Mouse (Mus musculus): ENCODE measurements around the gene Ccnk. TPM values are rescaled to one million over a fixed set of nuclear protein-coding genes. Genes with fewer than 3 reads are reported as not detected.

The Ccnk gene
- polyA plus RNA-seq, 1 experiment from 2014 or later: 6.9 TPM

Other genes starting within 250 kb of the Ccnk start
- gene Bcl11b, start 176.0 kb upstream of the Ccnk start, polyA plus RNA-seq (2014; fragmentation: Nextera tagmentation; extraction: Ambion mirVana): 3.5 and 5.3 TPM in 2 replicates
- 49.4 and 77.7 TPM in 2 replicates for gene Setd3, start 265 bp upstream of the Ccnk start, polyA plus RNA-seq (2014; fragmentation: Nextera tagmentation; extraction: Ambion mirVana)
- 9.9 and 11.0 TPM in 2 replicates for gene Ccdc85c, start 95.8 kb downstream of the Ccnk start, polyA plus RNA-seq (2014; fragmentation: Nextera tagmentation; extraction: Ambion mirVana)
- 0.27 and 0.61 TPM in 2 replicates for gene Hhipl1, start 126.7 kb downstream of the Ccnk start, polyA plus RNA-seq (2014; fragmentation: Nextera tagmentation; extraction: Ambion mirVana)
- 4.7 and 5.8 TPM in 2 replicates for gene Cyp46a1, start 154.8 kb downstream of the Ccnk start, polyA plus RNA-seq (2014; fragmentation: Nextera tagmentation; extraction: Ambion mirVana)
- 31.3 and 56.5 TPM in 2 replicates for gene Eml1, start 191.4 kb downstream of the Ccnk start, polyA plus RNA-seq (2014; fragmentation: Nextera tagmentation; extraction: Ambion mirVana)